Mouse (Mus musculus) cerebellum, adult (tissue): ENCODE data around the gene Tgm6.

Source experiments
- ATAC-seq: cut with Nextera tagmentation; 2 replicates; pipeline ENCODE4 v1.9.2; 2017; ENCODE audit warnings: mild to moderate bottlenecking, moderate library complexity, mixed read lengths; ENCODE audit not compliant: insufficient number of reproducible peaks, low FRiP score, low TSS enrichment

Gene Tgm6

DNA sequence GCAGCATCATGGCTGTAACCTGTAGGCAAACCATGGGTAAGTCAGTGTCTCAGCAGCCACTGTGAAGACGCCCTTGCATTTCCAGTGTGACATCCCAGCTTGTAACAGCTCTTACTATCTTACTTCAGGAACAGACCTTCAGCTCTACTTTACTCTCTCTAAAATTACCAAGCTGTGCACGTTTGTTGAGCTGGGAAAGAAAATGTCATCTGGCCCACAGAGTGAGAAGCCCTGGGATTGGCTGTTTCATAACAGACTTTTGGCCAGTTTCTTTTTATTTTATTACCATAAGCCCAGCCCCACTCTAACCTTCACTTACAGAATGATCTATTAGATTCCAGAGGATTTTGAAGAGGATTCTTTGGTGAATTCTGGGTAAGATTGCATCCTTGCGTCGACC lies at the start of gene Tgm6:
Gene Tgm6, plus strand, starts transcription at position 301 of the 400 bp plus-strand sequence.
- ATAC-seq: no peak

DNA sequence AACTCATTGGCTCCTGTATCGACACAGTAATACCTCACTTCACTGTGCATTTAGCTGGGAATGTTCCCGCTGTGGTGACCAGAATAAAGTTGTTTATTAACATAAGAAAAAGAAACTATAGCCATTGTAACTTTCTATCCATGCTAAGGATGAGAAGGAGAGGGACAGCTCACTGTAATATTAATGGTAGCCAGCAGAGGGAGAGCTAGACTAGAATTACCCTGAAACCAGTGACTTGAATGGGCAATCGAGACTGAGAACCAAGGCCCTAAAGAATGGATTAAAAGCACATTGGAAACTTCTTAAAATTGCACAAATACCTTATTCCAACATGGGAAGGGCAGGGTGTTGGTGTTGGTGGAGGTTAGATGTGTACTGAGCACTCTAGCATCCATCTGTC lies 44.0 kb upstream of the Tgm6 start:
- no peak for ATAC-seq

DNA sequence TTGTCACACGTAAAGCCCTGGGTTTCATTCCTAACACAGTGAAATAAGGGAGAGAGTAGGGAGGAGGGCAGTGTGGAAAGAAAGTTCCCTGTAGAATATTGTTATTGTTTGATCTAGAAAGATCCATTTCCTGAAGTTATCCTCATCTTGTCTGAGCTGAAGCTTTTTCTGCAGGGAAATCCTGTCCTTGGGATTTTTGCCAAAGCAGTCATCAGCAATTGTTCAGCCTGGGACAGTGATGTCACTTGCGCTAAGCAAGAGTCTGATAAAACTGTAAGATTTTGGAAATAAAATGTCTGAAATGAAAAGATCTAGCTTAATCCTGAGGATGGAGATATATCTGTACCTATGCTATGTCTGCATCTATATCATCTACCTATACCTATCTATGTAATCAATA lies 41.8 kb upstream of the Tgm6 start:
- no peak for ATAC-seq

DNA sequence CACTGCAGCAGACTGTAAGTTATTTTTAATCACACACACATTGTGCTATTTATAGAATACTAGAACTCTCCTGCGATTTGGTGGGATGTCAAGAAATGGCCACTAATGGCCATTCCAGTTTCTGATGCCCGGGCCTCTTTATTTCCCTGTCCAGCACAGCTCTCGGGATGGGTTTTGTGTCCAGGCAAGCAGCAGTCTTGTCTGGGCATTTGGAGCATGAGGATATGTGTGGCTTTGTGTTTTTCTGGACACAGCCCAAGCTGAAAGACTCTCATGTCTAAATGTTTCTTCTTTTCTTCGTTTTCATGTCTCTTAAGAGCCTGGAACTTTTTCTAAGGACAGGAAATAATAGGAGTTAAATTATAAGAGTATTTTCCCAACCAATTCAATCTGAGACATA lies 588 bp downstream of the Tgm6 start:
- ATAC-seq: no peak

DNA sequence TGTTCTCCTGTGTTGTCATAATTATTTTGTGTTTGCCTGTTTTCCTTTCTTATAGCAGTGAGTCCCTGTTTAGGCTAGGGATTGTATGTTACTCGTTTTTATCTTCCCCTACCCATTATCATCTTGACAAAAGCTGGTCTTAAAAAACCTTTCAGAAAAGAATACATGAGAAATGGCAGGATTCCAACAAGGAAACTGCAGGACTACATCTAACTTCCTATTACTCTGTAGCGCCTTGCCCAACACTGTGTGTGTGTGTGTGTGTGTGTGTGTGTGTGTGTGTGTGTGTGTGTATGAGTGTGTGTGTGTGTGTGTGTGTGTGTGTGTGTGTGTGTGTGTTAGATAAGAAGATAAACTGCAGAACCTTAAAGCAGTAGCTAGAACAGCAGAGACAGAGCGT lies 1.2 kb downstream of the Tgm6 start:
- ATAC-seq: no peak

DNA sequence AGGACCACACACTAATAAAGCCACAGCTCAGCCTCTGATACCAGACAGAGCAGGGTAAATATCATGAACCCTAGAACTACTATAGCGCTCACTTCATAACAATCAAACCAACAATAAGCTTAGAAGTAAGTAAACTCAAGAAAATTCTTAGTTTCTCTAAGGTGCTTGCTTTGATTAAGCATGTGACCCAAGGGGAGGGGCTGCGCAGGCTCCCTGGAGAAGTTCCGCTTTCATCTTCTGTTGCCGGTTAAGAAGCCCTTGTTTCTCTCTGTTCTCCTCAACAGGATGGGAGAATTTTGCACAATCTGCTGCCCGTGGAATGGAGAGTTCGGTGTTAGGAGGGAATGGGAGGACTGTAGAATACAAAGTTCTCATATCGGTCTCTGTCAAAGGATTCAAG lies 6.4 kb downstream of the Tgm6 start:
- no peak for ATAC-seq

DNA sequence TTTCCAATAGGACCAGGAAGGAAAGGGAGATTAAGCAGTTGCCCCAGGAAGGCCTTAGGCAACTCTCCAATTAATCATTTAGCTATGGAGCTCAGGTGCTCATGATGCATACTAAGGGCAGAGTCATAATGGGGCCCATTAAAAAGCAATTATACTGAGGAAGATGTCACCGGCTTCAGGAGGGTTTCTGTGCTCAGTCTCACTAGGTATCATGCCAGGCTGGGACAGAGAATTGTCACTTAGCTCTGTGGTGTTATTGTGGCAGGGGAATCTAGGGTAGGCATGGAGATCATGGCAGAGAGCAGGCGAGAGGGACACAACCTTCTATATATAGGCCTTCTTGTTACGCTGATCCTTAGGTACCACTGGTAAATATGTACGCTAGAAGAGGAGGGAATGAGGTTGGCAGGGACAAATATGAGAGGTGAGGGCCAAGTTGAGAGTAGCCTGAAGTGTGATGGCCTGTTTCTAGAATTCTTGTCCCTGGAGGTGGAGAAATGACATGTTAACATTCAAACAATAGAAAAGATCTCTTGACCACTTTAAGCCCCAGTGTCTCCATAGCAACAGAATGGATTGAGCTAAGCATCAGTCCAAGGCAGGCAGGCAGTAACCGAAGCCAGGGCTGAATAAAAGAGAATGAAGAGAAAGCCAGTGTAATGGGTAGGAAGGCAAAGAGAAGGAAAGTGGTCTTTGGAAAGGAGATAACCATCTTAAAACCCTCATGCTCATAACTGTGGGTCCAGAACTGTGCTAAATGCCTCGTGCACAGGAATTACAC lies 13.3 kb downstream of the Tgm6 start:
- no peak for ATAC-seq

DNA sequence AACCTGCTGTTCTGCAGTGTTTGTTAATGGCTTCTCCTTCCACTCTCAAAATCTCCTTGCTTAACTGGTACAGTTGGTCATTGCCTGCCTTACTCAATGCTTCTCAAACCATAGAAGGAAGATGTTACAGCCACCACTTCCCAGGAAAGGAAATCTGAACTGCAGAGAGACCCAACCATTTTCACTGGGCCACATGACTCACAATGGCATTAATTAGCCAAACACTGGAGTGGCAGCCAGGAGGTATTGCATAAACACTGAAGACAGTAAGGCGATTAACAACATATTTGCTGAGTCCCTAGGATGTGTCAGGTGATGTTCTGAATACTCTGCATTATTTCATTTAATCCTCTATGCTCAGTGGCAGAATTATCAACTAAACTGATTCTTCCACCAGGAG lies 13.9 kb downstream of the Tgm6 start:
- no peak for ATAC-seq

DNA sequence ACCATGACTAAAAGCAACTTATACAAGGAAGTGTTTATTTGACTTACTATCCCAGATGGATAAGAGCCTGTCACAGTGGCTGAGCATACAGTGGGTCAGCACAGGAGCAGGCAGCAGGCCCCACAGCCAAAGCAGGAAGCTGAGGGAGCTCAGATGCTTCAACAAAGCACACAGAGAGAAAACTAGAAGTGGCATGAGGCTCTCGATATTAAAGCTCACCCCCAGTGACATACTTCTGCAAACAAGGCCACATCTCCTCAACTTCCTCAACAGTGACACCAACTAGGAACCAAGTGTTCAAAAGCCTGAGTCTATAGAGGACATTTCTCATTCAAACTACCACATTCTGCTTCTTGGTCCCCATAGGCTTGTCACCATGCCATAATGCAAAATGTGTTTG lies 17.5 kb downstream of the Tgm6 start:
- no peak for ATAC-seq

DNA sequence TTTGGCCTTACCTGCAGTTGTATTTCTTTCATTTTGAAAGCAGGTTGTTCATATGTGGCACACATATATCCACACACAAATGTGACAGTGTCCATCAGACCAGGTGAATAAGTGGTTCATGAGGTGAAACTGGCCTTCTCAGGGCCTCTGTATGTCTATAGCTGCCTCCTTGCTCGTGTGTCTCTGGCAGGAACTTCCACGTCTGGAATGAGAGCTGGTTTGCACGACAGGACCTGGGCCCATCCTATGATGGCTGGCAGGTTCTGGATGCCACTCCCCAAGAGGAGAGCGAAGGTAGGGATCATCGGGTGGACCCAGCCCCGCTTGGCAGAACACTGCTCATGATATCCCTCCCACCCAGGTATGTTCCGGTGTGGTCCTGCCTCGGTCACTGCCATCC lies 30.8 kb downstream of the Tgm6 start:
- ATAC-seq: no peak

DNA sequence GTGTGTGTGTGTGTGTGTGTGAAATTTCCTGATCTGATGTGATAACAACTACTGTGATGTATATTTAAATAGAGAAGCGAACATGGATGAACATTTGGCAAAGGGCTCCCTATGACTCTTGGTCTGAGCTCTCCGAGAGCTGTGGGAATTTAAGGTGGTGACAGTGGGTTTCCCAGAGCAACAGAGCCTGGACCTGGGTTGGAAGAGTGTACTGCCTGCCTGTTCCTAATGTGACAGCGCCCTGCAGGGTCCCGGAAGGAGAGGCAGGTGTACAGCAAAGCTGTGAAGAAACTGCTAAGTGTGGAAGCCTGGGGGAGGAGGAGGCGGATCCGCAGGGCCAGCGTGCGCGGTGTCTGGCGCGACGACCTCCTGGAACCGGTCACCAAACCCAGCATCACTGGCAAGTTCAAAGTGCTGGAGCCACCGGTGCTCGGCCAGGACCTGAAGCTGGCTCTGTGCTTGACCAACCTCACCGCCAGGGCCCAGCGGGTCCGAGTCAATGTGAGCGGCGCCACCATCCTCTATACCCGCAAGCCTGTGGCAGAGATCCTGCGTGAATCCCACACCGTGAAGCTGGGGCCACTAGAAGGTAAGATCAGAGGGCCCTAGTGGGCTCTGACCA lies 32.6 kb downstream of the Tgm6 start:
- no peak for ATAC-seq

DNA sequence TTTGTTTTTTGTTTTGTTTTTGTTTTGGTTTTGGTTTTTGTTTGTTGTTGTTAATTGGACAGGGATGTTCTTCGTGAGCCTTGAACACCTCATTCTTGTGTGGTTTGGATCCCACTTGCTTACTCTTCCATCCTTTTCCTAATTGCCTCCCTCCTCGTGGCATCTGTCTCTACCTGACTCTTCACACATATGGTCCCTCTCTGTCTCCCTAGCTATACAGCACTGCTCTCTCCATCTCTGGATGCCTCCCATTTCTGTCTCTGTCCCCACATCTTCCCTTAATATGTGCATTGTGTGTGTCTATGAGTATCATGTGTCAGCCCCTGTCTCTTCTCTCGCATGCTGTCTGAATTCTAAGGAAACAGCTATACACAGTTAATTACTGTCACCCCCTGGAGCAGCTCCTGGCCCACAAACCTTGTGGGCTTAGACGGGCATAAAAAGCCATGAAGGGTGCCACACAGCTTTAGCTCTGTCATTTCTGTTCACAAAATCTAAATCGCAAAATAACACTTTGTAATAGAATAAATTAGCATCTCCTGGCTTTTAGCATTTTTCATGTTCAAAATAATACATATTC lies 34.0 kb downstream of the Tgm6 start:
- ATAC-seq: no peak

DNA sequence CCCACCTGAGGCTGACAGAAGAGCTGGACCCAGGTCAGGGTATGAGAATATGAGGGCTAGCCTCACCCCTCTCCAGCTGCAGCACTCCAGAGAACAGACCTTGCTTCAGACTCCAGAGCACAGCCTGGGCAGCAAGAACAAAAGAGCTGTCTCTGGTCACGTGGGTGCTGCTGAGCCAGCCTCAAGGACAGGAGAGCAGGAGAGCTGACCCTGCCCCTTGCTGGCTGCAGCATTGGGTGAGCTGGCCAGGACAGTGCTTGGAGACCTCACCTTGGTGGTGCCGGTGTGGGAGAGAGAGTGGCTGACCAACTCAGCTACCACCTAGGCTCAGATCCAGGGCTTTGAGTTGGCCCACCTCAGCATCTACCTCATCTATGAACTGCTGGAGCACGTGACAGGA lies 43.0 kb downstream of the Tgm6 start:
- ATAC-seq: no peak

DNA sequence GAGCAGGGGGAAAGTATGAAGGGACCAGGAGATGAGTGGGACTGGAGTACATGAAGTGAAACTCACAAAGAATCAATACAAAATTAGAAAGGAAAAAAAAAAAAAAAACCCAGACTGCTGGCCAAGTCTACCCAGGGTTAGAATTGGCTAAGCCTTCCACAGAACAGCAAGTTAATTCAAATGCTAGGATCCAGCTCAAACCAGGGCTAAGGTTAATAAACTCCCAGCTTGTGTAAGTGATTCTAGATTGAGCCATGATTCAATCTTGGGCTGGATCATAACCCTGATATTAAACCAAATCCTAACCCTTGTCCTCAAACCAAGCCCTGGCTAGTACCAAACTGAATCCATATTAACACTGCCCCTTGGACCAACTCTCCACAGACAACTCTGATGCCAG lies 43.6 kb downstream of the Tgm6 start:
- no peak for ATAC-seq

DNA sequence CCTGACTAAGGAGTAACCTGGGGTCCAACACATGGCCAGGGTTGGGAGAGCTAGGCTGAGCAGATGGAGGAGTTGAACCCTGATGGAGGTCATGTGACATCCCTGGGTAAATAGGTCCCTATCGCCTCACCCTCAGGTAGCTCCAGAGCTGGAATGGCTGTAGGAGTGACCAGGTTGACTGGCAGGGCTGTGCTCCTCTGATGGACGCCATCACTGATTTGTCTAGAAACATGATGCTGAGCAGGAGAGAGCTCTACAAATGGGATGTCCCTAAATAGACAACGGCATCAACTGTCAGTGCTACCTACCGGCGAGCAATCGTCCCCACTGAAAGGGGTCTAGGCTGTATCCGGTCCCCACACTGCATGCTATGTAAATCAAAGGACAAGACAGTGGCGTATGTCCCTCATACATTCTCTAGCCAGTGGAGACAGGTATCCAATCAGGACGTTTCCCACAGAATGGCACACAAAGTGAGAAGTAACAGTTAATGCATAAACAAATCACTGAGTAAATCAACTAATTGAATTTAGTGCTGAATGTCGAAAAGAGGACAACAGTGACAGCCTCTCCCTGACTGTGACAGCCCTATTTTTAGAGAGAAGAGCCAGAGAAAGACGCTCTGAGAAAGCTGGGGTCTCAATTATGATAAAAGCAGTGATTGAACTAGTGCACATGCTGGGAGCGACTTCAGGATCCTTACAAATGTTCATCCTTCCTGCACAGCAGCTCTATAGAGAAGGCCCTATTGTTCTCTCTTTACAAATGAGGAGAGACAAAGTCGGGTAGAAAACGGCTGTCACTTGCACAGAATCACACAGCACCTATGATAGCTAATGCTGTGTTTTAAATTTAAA lies 45.2 kb downstream of the Tgm6 start:
- no peak for ATAC-seq

DNA sequence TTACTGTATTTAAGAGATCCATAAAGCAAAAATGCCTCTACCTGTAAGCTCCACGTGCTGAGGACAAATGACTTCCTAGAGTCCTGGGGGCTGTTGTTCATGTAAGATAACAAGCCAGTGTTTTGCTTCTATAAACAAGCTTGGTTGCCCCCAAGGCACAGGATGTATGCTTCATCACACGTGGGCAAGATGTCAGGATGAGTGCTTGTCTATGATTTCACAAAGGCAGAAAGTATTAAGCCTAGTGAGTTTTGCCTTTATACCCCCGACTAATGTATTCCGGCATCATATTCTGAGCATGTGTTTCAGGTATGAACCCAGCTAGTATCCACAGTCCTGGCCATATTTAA lies 45.8 kb downstream of the Tgm6 start:
- ATAC-seq: no peak

DNA sequence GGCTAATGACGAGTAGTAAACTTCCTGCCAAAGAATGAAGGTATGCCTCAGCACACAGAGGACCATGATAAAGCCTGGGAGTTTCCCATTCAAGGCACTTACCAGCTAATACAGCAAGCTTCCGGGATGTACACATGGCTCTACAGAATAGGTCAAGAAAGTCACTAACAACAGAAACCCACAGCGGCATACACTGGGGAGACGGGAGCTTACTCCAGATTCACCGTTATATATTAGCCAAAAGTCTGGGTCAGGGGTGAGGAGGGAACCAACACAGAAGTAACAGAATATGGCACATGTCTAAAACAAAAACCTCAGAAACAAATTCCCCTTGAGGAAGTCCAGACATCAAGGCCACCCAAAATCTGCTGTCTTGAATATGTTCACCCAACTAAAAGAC lies 50.5 kb downstream of the Tgm6 start:
- no peak for ATAC-seq

DNA sequence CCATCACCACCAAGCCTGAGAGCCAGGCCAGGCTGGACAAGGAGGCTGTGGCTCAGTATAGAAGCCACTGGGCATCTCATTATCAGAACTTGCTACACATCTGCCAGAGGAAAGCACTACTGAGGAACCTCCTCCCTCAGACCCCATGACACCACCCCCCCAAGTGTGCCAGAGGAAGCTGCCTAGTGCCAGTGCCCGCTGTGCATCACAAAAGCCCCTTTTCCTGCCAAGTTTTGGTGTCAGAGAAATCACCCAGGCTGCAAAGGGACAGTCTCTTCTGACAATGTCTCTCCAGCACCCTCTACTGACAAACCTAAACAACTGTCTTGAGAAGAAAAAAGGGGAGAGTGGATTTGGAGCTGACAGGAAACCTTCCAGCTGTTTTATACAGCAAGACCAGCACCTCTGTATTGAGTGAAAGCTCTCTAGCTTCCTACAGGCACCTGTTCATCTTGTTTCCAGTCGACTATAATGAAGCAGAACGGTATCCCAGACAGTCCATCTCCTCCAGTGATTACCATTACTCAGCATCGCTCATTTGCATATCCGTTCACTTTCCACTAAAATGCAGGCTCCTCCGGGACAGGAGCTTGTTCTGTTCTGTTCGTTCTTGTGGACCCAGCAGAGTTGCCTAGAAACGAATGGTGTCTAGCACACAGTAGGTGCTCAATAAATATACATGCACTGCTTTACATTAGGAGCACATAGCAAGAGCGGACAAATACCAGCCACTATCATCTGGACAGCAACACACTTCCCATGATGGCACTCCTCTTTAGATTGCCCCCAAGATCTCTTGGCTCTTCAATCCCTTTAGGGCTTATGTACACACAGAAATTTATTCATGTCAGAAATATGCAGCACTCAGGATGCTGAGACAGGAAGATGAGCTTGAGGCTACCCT lies 54.3 kb downstream of the Tgm6 start:
- ATAC-seq: peak; percentile 45; the same call in 1 of the 2 replicates

DNA sequence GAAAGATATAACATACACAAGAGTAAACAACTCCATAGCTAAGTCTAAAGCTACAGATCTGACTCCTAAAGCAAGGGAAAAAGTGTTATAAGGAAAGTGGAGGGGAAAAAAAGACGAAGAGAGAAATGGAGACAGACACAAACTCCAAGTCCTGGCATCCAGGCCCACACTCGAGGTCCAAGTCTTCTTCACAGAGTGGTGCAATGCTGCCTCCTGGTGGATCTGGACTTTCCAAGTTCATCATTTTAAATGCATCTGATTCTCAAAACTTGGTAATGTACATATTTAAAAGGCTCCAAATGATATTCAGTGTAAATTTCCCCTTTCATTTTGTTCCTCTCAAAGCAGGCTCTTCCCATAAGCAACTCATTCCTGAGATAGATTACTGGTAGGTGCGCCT lies 55.6 kb downstream of the Tgm6 start:
- no peak for ATAC-seq

DNA sequence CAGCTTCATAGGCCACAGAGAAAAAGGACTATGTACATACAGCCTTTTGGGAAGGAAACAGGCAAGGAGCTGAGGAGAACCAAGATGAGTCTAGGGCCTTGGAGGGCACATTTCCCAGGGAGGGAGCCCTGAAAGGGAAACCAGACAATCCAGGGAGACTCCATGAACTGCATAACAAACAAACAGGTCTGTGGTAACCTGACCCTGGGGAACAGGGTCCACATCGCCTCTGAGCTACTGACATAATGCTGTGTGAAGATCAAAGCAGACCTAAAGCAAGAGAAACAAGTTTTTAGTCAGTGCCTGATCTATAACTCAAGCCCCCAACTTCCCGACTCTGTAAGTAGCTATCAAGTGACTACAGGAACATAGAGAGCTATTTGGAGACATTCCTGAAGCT lies 59.5 kb downstream of the Tgm6 start:
- no peak for ATAC-seq
